Mouse (Mus musculus): Measurements from ENCODE around the gene Aacs.
"Not testable (repeated sequence)": the region's sequence is repeated elsewhere in the genome, so short reads cannot be mapped to it uniquely, and the experiment has no call there.

Gene Aacs

GRCm38 (mm10) chr5:125475601-125476285 lies at the start of gene Aacs:
Aacs (plus strand) TSS chr5:125475814.
- peak; percentile 97 to 98 for DNase-seq (ENCODE audit: low spot score in 2 of 2)

- no peak for DNase-seq (ENCODE audit: low spot score in 2 of 2)
These were observed 49.3 kb upstream of the Aacs start for GRCm38 (mm10) chr5:125426343-125426742.

GRCm38 (mm10) chr5:125432324-125432723 lies 43.3 kb upstream of the Aacs start:
- not testable (repeated sequence) for DNase-seq (ENCODE audit: low spot score in 2 of 2)

GRCm38 (mm10) chr5:125433793-125434337 lies 41.7 kb upstream of the Aacs start, which contains the start of gene Dhx37:
Dhx37 (minus strand) TSS chr5:125434121.
- peak; percentile 90 to 95 for DNase-seq (ENCODE audit: low spot score in 2 of 2)

- DNase-seq (ENCODE audit: low spot score in 2 of 2), result not testable (repeated sequence)
These were observed 41.3 kb upstream of the Aacs start for GRCm38 (mm10) chr5:125434347-125434746.

GRCm38 (mm10) chr5:125440583-125441233 lies 34.9 kb upstream of the Aacs start:
- no peak for DNase-seq (ENCODE audit: low spot score in 2 of 2)

GRCm38 (mm10) chr5:125441234-125442114 lies 34.1 kb upstream of the Aacs start, which contains the start of gene Bri3bp:
Bri3bp (plus strand) TSS chr5:125441568.
- peak in 1 of 2 experiments; percentile 28 for DNase-seq (ENCODE audit: low spot score in 2 of 2)

GRCm38 (mm10) chr5:125442136-125442995 lies 33.2 kb upstream of the Aacs start:
- no peak for DNase-seq (ENCODE audit: low spot score in 2 of 2)

- no peak for DNase-seq (ENCODE audit: low spot score in 2 of 2)
These were observed 32.3 kb upstream of the Aacs start for GRCm38 (mm10) chr5:125443335-125443734.

GRCm38 (mm10) chr5:125443915-125444314 lies 31.7 kb upstream of the Aacs start:
- DNase-seq (ENCODE audit: low spot score in 2 of 2), result no peak

- DNase-seq (ENCODE audit: low spot score in 2 of 2), result no peak
These were observed 31.1 kb upstream of the Aacs start for GRCm38 (mm10) chr5:125444554-125444953.

- no peak for DNase-seq (ENCODE audit: low spot score in 2 of 2)
These were observed 29.3 kb upstream of the Aacs start for GRCm38 (mm10) chr5:125446344-125446743.

GRCm38 (mm10) chr5:125448026-125448425 lies 27.6 kb upstream of the Aacs start:
- DNase-seq (ENCODE audit: low spot score in 2 of 2), result no peak

- DNase-seq (ENCODE audit: low spot score in 2 of 2), result no peak
These were observed 27.0 kb upstream of the Aacs start for GRCm38 (mm10) chr5:125448631-125449030.

GRCm38 (mm10) chr5:125449306-125449705 lies 26.3 kb upstream of the Aacs start:
- DNase-seq (ENCODE audit: low spot score in 2 of 2), result no peak

- DNase-seq (ENCODE audit: low spot score in 2 of 2), result no peak
These were observed 23.0 kb upstream of the Aacs start for GRCm38 (mm10) chr5:125452573-125452972.

GRCm38 (mm10) chr5:125456100-125456499 lies 19.5 kb upstream of the Aacs start:
- no peak for DNase-seq (ENCODE audit: low spot score in 2 of 2)

GRCm38 (mm10) chr5:125457538-125457937 lies 18.1 kb upstream of the Aacs start:
- no peak for DNase-seq (ENCODE audit: low spot score in 2 of 2)

- no peak for DNase-seq (ENCODE audit: low spot score in 2 of 2)
These were observed 15.0 kb upstream of the Aacs start for GRCm38 (mm10) chr5:125460574-125460973.

GRCm38 (mm10) chr5:125461868-125462445 lies 13.7 kb upstream of the Aacs start:
- no peak for DNase-seq (ENCODE audit: low spot score in 2 of 2)

GRCm38 (mm10) chr5:125465192-125465591 lies 10.4 kb upstream of the Aacs start:
- DNase-seq (ENCODE audit: low spot score in 2 of 2), result no peak
